11 mouse cellular contexts compared by ENCODE assay signal in the genomic region with DNA sequence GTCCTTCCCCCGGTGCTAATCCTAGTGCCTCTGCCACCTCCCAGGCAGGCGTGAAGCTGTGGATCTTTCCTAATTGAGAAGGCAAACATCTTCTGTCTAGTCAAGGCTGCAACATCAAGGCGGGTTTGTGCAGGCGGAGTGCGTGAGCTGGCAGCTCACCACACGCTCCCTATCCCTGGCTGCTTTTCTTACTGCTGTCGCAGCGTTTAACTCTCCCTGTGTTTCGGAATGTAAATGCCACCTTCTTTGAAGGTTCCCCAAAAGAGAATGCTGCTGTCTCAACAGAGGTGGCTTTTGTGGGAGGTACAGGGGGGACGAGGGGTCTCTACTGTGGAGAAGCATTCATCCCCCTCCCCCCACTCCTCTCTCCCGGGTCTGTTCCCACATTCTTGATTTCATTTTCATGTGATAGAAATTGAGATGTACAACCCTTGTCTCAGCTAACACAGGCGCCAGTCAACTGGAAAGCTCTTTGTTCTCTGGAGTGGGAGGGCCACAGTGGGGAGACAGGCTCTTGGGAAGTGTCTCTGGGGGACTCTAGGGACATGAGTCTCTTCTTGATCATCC.
DNase-seq lines count a peak whose midpoint lies in the region; ATAC-seq and TF ChIP-seq lines count a peak whose summit lies in the region.
"Had no signal": no experiment of that assay in that cellular context is flagged by ENCODE, and none has a peak within 500 bp of the region (broad histone marks: within the 10 kb centered on the region; RNA-seq: fewer than 3 reads in every experiment).

No protein-coding gene starts in this region.

- DNase-seq in kidney, adult 11 months: no peak
- peak; percentile 72 to 92 for DNase-seq in left cerebral cortex, postnatal 25 days (ENCODE audit: low spot score in 2 of 2)
- peak; percentile 78 to 85 for DNase-seq in right cerebral cortex, postnatal 36 days (ENCODE audit: low spot score in 2 of 2)
- no peak for DNase-seq in thymus, adult 2 months
- no peak for DNase-seq in spleen, adult 12 weeks (ENCODE audit: low spot score)
- DNase-seq in adrenal gland, postnatal 36 days: no peak
- DNase-seq: heart, adult 11 months had no signal

- H3K27me3 ChIP-seq in kidney, embryonic 16.5 days (ENCODE audit: insufficient read depth, low read length): peaks cover 4% of the 10 kb centered on the region; the same call in 1 of the 2 replicates
- H3K27me3 ChIP-seq in hindbrain, embryonic 15.5 days: no peaks in the 10 kb centered on the region
- H3K27me3 ChIP-seq in thymus, adult 2 months (ENCODE audit: control insufficient read depth, insufficient read depth, low read length): no peaks in the 10 kb centered on the region

- H3K4me3 ChIP-seq in kidney, embryonic 16.5 days (ENCODE audit: low read length): no peak overlapping the region
- no peak overlapping the region for H3K4me3 ChIP-seq in hindbrain, embryonic 15.5 days
- H3K4me3 ChIP-seq in thymus, adult 2 months (ENCODE audit: control insufficient read depth, insufficient read depth, low read length): no peak overlapping the region
- H3K4me3 ChIP-seq: limb, embryonic 13.5 days; megakaryocyte, embryonic 14.5 days had no signal

- H3K27ac ChIP-seq in kidney, embryonic 16.5 days (ENCODE audit: low read length): no peak overlapping the region
- peak overlapping the region; percentile 70 for H3K27ac ChIP-seq in hindbrain, embryonic 15.5 days (replicated peaks)
- no peak overlapping the region for H3K27ac ChIP-seq in thymus, adult 2 months (ENCODE audit: control insufficient read depth, insufficient read depth, low read length)
- H3K27ac ChIP-seq: limb, embryonic 13.5 days had no signal

- no peak overlapping the region for H3K9ac ChIP-seq in kidney, embryonic 16.5 days (replicated peaks; ENCODE audit: low read length)
- H3K9ac ChIP-seq in hindbrain, embryonic 15.5 days: no peak overlapping the region
- H3K9ac ChIP-seq: limb, embryonic 13.5 days had no signal

- no peaks in the 10 kb centered on the region for H3K36me3 ChIP-seq in kidney, embryonic 16.5 days (ENCODE audit: insufficient read depth, low read length)
- no peaks in the 10 kb centered on the region for H3K36me3 ChIP-seq in hindbrain, embryonic 15.5 days
- H3K36me3 ChIP-seq in thymus, adult 2 months (ENCODE audit: control insufficient read depth, insufficient read depth, low read length): no peaks in the 10 kb centered on the region
- H3K36me3 ChIP-seq: limb, embryonic 13.5 days had no signal

- no peaks in the 10 kb centered on the region for H3K9me3 ChIP-seq in kidney, embryonic 16.5 days (ENCODE audit: low read length)
- H3K9me3 ChIP-seq in hindbrain, embryonic 15.5 days: no peaks in the 10 kb centered on the region
- H3K9me3 ChIP-seq: limb, embryonic 13.5 days; megakaryocyte, embryonic 14.5 days had no signal

- no peak for TF ChIP-seq CTCF in thymus, adult 2 months (IDR thresholded peaks at IDR 0.05; ENCODE audit: borderline replicate concordance, control insufficient read depth, extremely low read depth, insufficient read depth, low read length, poor library complexity)

- H3K4me1 ChIP-seq in kidney, embryonic 16.5 days (ENCODE audit: insufficient read depth, low read length): peaks cover 3% of the 10 kb centered on the region; the same call in 1 of the 2 replicates
- H3K4me1 ChIP-seq in hindbrain, embryonic 15.5 days (replicated peaks): peaks cover 17% of the 10 kb centered on the region
- H3K4me1 ChIP-seq in thymus, adult 2 months (replicated peaks; ENCODE audit: control insufficient read depth, insufficient read depth, low read length): no peaks in the 10 kb centered on the region
- H3K4me1 ChIP-seq: limb, embryonic 13.5 days; megakaryocyte, embryonic 14.5 days had no signal

- TF ChIP-seq POLR2A in thymus, adult 2 months (IDR thresholded peaks at IDR 0.05; ENCODE audit: control insufficient read depth, extremely low read depth, insufficient read depth, low read length, poor library complexity): no peak

- WGBS in kidney, embryonic 16.5 days: 6% methylated on average over 12 of the region's 12 CpGs
- WGBS in hindbrain, embryonic 15.5 days: 3% methylated on average over 12 of the region's 12 CpGs
- WGBS in thymus, adult 2 months: 27% methylated on average over 12 of the region's 12 CpGs

- intact Hi-C loops in left cerebral cortex, postnatal 25 days (cut with DNase I): loop anchor here (1.0 to 5.0 kb wide), 2 partner anchors 33 to 46 kb away; no protein-coding TSS in a partner anchor

- no peak overlapping the region for H3K4me2 ChIP-seq in kidney, embryonic 16.5 days (replicated peaks; ENCODE audit: low read depth, low read length)
- H3K4me2 ChIP-seq in hindbrain, embryonic 15.5 days: no peak overlapping the region; the same call in 1 of the 2 replicates
- H3K4me2 ChIP-seq: limb, embryonic 13.5 days had no signal

- 0 out of 2 replicates have a peak, but pooled peaks have one; percentile 6 for ATAC-seq in kidney, embryonic 16.5 days (ENCODE audit: low FRiP score, low TSS enrichment)
- peak; percentile 61; the same call in 1 of the 2 replicates for ATAC-seq in hindbrain, embryonic 15.5 days (ENCODE audit: low FRiP score, low read depth)

Comparison
In these comparisons a context has a peak if more than half of its experiments do, and no peak if none do; other contexts are left out.
1. DNase-seq: peak in left cerebral cortex, postnatal 25 days (2 of 2) and right cerebral cortex, postnatal 36 days (2 of 2); none in kidney, adult 11 months (single experiment), thymus, adult 2 months (single experiment), spleen, adult 12 weeks (single experiment) and adrenal gland, postnatal 36 days (0 of 2).